ENCODE assay signal across 10 mouse cellular contexts in the genomic region with DNA sequence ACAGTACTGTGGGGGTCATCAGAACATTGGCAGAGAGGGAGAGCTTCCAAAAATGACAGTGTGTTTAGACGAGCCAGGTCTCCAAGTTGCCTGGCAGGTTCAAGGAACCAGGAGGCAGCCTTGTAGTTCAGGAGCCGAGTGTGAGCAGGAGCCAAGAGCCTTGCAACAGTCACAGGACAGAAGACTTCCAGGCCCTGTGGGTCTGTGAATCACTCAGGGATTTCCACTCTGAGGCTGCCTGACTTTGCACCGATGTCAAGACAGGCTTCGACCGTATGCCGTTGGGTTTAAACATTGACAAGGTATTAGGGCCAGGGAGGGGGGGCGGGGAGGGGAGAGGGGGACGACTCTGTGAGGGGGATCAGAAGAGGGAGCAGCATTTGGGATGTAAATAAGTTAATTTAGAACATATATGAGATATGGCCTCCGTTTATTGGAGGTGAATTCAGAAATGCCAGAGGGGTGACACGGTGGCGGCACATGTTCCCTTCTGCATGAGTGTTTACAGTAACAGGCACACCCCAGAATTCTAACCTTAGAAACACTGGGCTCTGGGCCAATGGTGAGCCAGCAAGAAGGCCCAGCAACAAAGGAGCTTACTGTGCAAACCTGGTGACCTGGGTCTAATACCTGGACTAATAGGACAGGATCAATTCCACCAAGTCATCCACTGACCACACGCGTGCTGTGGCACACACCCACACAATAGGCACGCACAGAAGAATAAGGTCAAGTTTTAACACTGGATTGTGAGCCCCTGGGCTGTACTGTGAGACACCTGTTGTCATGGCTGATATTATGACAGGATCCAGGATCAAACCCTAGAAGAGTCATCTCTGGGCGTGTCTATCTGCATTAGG. TPM values are rescaled to one million over a fixed set of nuclear protein-coding genes. Genes with fewer than 3 reads are reported as not detected.
A peak's percentile ranks its signal among the peaks of the same experiment; 100 is the strongest.
DNase-seq lines count a peak whose midpoint lies in the region; ATAC-seq and TF ChIP-seq lines count a peak whose summit lies in the region.
"Had no signal": no experiment of that assay in that cellular context is flagged by ENCODE, and none has a peak within 500 bp of the region (broad histone marks: within the 10 kb centered on the region; RNA-seq: fewer than 3 reads in every experiment).

No protein-coding gene starts in this region.

- no peak for TF ChIP-seq POLR2A in lung, adult 2 months (IDR thresholded peaks at IDR 0.05; ENCODE audit: borderline replicate concordance, extremely low read depth, low read depth, low read length)

- peak; percentile 51; the same call in 1 of the 2 replicates for ATAC-seq in liver, embryonic 12.5 days
- ATAC-seq in intestine, embryonic 16.5 days = peak; percentile 55
- ATAC-seq in cerebellum, adult (ENCODE audit: insufficient number of reproducible peaks, low FRiP score, low TSS enrichment) = no peak

- no peaks in the 10 kb centered on the region for H3K27me3 ChIP-seq in liver, embryonic 12.5 days (replicated peaks)
- H3K27me3 ChIP-seq in intestine, embryonic 16.5 days (replicated peaks; ENCODE audit: control insufficient read depth, insufficient read depth, low read length) = no peaks in the 10 kb centered on the region
- H3K27me3 ChIP-seq: hindbrain, embryonic 13.5 days had no signal

- no peak overlapping the region for H3K4me3 ChIP-seq in liver, embryonic 12.5 days
- no peak overlapping the region for H3K4me3 ChIP-seq in intestine, embryonic 16.5 days (ENCODE audit: low read length)
- H3K4me3 ChIP-seq in lung, adult 2 months (replicated peaks; ENCODE audit: extremely low read depth, low read depth, low read length) = no peak overlapping the region
- H3K4me3 ChIP-seq: hindbrain, embryonic 13.5 days had no signal

- H3K4me2 ChIP-seq in liver, embryonic 12.5 days = no peak overlapping the region
- no peak overlapping the region for H3K4me2 ChIP-seq in intestine, embryonic 16.5 days (ENCODE audit: low read depth, low read length)
- H3K4me2 ChIP-seq: hindbrain, embryonic 13.5 days had no signal

- no peak for TF ChIP-seq CTCF in lung, adult 2 months (IDR thresholded peaks at IDR 0.05; ENCODE audit: insufficient read depth, low read length)

- DNase-seq in liver = no peak
- DNase-seq in lung, adult 2 months = peak; percentile 62
- peak; percentile 86 for DNase-seq in urinary bladder, postnatal 14 days (ENCODE audit: low spot score)
- no peak for DNase-seq in spleen, adult 18-20 months
- no peak for DNase-seq in layer of hippocampus, adult 8-10 months (ENCODE audit: low spot score in 2 of 2)
- DNase-seq: left cerebral cortex, postnatal 4 days had no signal

- H3K27ac ChIP-seq in liver, embryonic 12.5 days = no peak overlapping the region
- peak overlapping the region; percentile 45; the same call in 1 of the 2 replicates for H3K27ac ChIP-seq in intestine, embryonic 16.5 days (ENCODE audit: low read length)
- H3K27ac ChIP-seq: hindbrain, embryonic 13.5 days had no signal

- no peak overlapping the region for H3K9ac ChIP-seq in liver, embryonic 12.5 days
- H3K9ac ChIP-seq in intestine, embryonic 16.5 days (ENCODE audit: low read depth, low read length) = no peak overlapping the region
- H3K9ac ChIP-seq: hindbrain, embryonic 13.5 days had no signal

- H3K9me3 ChIP-seq in liver, embryonic 12.5 days (replicated peaks) = no peaks in the 10 kb centered on the region
- no peaks in the 10 kb centered on the region for H3K9me3 ChIP-seq in intestine, embryonic 16.5 days (ENCODE audit: control insufficient read depth, low read length)

- WGBS in liver, embryonic 12.5 days (ENCODE audit: insufficient replicate concordance) = 87% methylated on average over 15 of the region's 15 CpGs
- WGBS in intestine, embryonic 16.5 days = 65% methylated on average over 15 of the region's 15 CpGs
- WGBS in lung, adult 2 months = 71% methylated on average over 15 of the region's 15 CpGs

- peaks cover 41% of the 10 kb centered on the region for H3K36me3 ChIP-seq in liver, embryonic 12.5 days
- H3K36me3 ChIP-seq in intestine, embryonic 16.5 days (ENCODE audit: control insufficient read depth, insufficient read depth, low read length) = 0 out of 2 replicates have a peak, but pooled peaks cover 5% of the 10 kb centered on the region

- peaks cover 18% of the 10 kb centered on the region for H3K4me1 ChIP-seq in liver, embryonic 12.5 days
- peaks cover 21% of the 10 kb centered on the region for H3K4me1 ChIP-seq in intestine, embryonic 16.5 days (ENCODE audit: control insufficient read depth, insufficient read depth, low read length)
- H3K4me1 ChIP-seq in lung, adult 2 months (ENCODE audit: control insufficient read depth, insufficient read depth, low read length) = 0 out of 2 replicates have a peak, but pooled peaks cover 2% of the 10 kb centered on the region

RNA-seq across cellular contexts. Expression of a gene that starts 8.4 kb away (rescaled TPM):
- polyA plus RNA-seq in liver, embryonic 12.5 days (2016; fragmentation: Nextera tagmentation; extraction: Ambion mirVana) = 311 and 318 TPM in 2 replicates
- polyA plus RNA-seq in intestine, embryonic 16.5 days (2015; fragmentation: Nextera tagmentation; extraction: Ambion mirVana) = 636 and 699 TPM in 2 replicates
- 273 and 368 TPM in 2 replicates for polyA plus RNA-seq in lung, adult 2 months (2012; rRNA removed)
- total RNA-seq in layer of hippocampus, adult 8-10 months (2022) = 100 to 1,000 TPM; 650 to 713 (median 683) TPM

RNA-seq across cellular contexts. Expression of a gene that starts 39.8 kb away (rescaled TPM):
- 2.1 and 2.4 TPM in 2 replicates for polyA plus RNA-seq in liver, embryonic 12.5 days (2016; fragmentation: Nextera tagmentation; extraction: Ambion mirVana)
- 15.4 and 18.6 TPM in 2 replicates for polyA plus RNA-seq in intestine, embryonic 16.5 days (2015; fragmentation: Nextera tagmentation; extraction: Ambion mirVana)
- polyA plus RNA-seq in lung, adult 2 months (2012; rRNA removed) = 28.9 and 31.5 TPM in 2 replicates
- total RNA-seq in layer of hippocampus, adult 8-10 months (2022) = 1 to 10 TPM; 2.1 to 4.8 (median 3.0) TPM

Comparison
In these comparisons a context has a peak if more than half of its experiments do, and no peak if none do; other contexts are left out.
1. DNase-seq: peak in lung, adult 2 months (single experiment) and urinary bladder, postnatal 14 days (single experiment); none in liver (single experiment), spleen, adult 18-20 months (0 of 2) and layer of hippocampus, adult 8-10 months (0 of 2).